Mouse (Mus musculus): ENCODE measurements at regions not wholly inside any gene's neighbourhood (a gene's known extent, or its start where the extent isn't known, plus 50 kb on each side); places are given as distances from the start of the nearest gene placed in this dataset.

GRCm38 (mm10) chr16:78631797-78632196 lies 55.3 kb upstream of the D16Ertd472e start:
- no peak for DNase-seq

- no peak for DNase-seq
Measured at GRCm38 (mm10) chr16:78626803-78627202, 50.3 kb upstream of the D16Ertd472e start.
